16 mouse cellular contexts compared by ENCODE assay signal in the genomic region with DNA sequence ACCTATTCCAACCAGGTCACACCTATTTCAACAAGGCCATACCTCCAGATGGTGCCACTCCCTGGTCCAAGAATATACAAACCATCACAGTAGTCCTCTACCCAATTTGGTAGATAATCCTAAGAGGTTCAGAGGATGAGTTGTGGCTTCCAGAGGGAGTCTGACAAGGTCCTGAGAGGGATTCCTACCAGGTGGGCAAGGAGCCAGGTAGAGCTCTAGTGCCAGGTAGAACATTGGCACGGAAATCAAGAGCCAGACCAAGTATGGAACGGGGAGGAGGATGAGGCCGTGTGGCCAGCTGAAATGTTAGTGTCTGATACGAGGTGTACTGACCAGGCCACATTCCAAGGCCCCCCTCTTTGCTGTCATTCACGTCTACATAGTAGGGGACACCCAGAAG.
"Had no signal": no experiment of that assay in that cellular context is flagged by ENCODE, and none has a peak within 500 bp of the region (broad histone marks: within the 10 kb centered on the region; RNA-seq: fewer than 3 reads in every experiment).

No protein-coding gene starts in this region.

- H3K9ac ChIP-seq: lung, embryonic 15.5 days; midbrain, embryonic 13.5 days; midbrain, embryonic 15.5 days; neural tube, embryonic 12.5 days; stomach, embryonic 15.5 days had no signal

- DNase-seq: lung, postnatal 14 days; lung, postnatal 36 days; right cerebral cortex, postnatal 14 days; thymus, adult 2 months; thymus, postnatal 25 days; thymus, postnatal 4 days had no signal

- H3K36me3 ChIP-seq: lung, embryonic 15.5 days; midbrain, embryonic 13.5 days; midbrain, embryonic 15.5 days; neural tube, embryonic 12.5 days; stomach, embryonic 15.5 days had no signal

- H3K27ac ChIP-seq: lung, embryonic 15.5 days; macrophage; midbrain, embryonic 13.5 days; midbrain, embryonic 15.5 days; neural tube, embryonic 12.5 days; stomach, embryonic 15.5 days; stomach, postnatal 0 days had no signal

- ATAC-seq: lung, postnatal 0 days; midbrain, embryonic 13.5 days; midbrain, embryonic 15.5 days had no signal

- H3K4me1 ChIP-seq: lung, embryonic 15.5 days; megakaryocyte, embryonic 14.5 days; midbrain, embryonic 13.5 days; midbrain, embryonic 15.5 days; neural tube, embryonic 12.5 days; stomach, embryonic 15.5 days had no signal

- H3K9me3 ChIP-seq: lung, embryonic 15.5 days; midbrain, embryonic 13.5 days; midbrain, embryonic 15.5 days; neural tube, embryonic 12.5 days; stomach, embryonic 15.5 days had no signal

- H3K4me2 ChIP-seq: lung, embryonic 15.5 days; midbrain, embryonic 11.5 days; midbrain, embryonic 13.5 days; midbrain, embryonic 15.5 days; neural tube, embryonic 12.5 days; stomach, embryonic 15.5 days had no signal

- H3K27me3 ChIP-seq: lung, embryonic 15.5 days; megakaryocyte, embryonic 14.5 days; midbrain, embryonic 13.5 days; midbrain, embryonic 15.5 days; neural tube, embryonic 12.5 days; stomach, embryonic 15.5 days had no signal

- H3K4me3 ChIP-seq: lung, embryonic 15.5 days; megakaryocyte, embryonic 14.5 days; midbrain, embryonic 13.5 days; midbrain, embryonic 15.5 days; neural tube, embryonic 12.5 days; stomach, embryonic 15.5 days had no signal
